Mouse (Mus musculus) forebrain, embryonic 14.5 days (tissue): Measurements from ENCODE around the gene Rsph14. TPM values are rescaled to one million over a fixed set of nuclear protein-coding genes. Genes with fewer than 3 reads are reported as not detected.
A peak's percentile ranks its signal among the peaks of the same experiment; 100 is the strongest.

Experiments used
- ATAC-seq: fragments of 200-750 bp; cut with Nextera tagmentation; 2 replicates; pipeline ENCODE4 v1.8.0; 2017; ENCODE audit warnings: mild to moderate bottlenecking, moderate library complexity
- DNase-seq: peaks from one replicate; pipeline ENCODE4 v3.0.0-alpha.2; 2015; ENCODE audit warnings: low spot score
- H3K27ac ChIP-seq: fragments of 300-500 bp; sonication (generic); 2 replicates; pipeline ENCODE4 v1.5.1; 2014; ENCODE audit warnings: low read depth, mild to moderate bottlenecking, control low read depth, low read length, moderate library complexity
- H3K27me3 ChIP-seq: fragments of 300-500 bp; sonication (generic); replicated peaks from 2 replicates; pipeline ENCODE4 v1.6.1; 2014; ENCODE audit warnings: low read length, control low read depth, mixed read lengths; ENCODE audit not compliant: control insufficient read depth, insufficient read depth
- H3K36me3 ChIP-seq: fragments of 300-500 bp; sonication (generic); 2 replicates; pipeline ENCODE4 v1.6.1; 2014; ENCODE audit warnings: low read length, control low read depth; ENCODE audit not compliant: control insufficient read depth, insufficient read depth
- H3K4me1 ChIP-seq: fragments of 300-500 bp; sonication (generic); 2 replicates; pipeline ENCODE4 v1.6.1; 2014; ENCODE audit warnings: antibody characterized with exemption, low read length, control low read depth; ENCODE audit not compliant: control insufficient read depth, insufficient read depth
- H3K4me2 ChIP-seq: fragments of 300-500 bp; sonication (generic); 2 replicates; pipeline ENCODE4 v1.6.1; 2014; ENCODE audit warnings: mild to moderate bottlenecking, control low read depth, low read length
- H3K4me3 ChIP-seq: fragments of 300-500 bp; sonication (generic); 2 replicates; pipeline ENCODE4 v1.5.1; 2014; ENCODE audit warnings: low read depth, low read length, control low read depth
- H3K9ac ChIP-seq: fragments of 300-500 bp; sonication (generic); 2 replicates; pipeline ENCODE4 v1.6.1; 2014; ENCODE audit warnings: mild to moderate bottlenecking, low read length, control low read depth, moderate library complexity
- H3K9me3 ChIP-seq: fragments of 300-500 bp; sonication (generic); replicated peaks from 2 replicates; pipeline ENCODE4 v1.6.1; 2016; ENCODE audit warnings: low read length, control low read depth, mixed read lengths; ENCODE audit not compliant: control insufficient read depth
- WGBS: fragments of 180-500 bp; shearing (Covaris S2); extraction: QIAGEN DNeasy Blood & Tissue Kit; methylation state at CpG from one replicate; pipeline ENCODE4 v1.1.7; 2014; 5-methylcytosine and 5-hydroxymethylcytosine counted together
- polyA plus RNA-seq: library from polyadenylated mRNA; unstranded; fragments of >200 nt; fragmentation: Nextera tagmentation; extraction: Ambion mirVana; gene quantifications from 2 replicates; pipeline ENCODE4 v1.2.1, GENCODE M21; 2014

The Rsph14 gene
- polyA plus RNA-seq, 1 experiment from 2014 or later: not detected

DNA sequence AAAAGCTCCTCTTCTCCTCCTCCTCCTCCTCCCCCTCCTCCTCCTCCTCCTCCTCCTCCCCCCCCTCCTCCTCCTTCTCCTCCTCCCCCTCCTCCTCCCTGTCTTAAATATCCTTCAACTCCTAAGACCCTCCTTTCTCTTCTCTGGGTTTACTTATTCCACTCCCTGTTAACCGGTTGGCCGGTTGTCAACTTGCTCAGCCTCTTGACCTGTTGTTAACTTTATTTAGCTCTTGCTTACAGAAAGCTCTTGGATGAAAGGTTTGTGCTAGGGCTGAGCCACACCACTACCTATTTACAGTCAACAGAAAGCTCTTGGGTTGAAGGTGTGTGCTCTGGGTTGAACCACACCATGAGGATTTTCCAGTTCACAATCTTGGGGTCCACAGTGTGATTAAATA, 12.1 kb downstream of the Rsph14 start:
- Histone ChIP-seq H3K27ac (no peak overlapping the region), H3K4me1 (no peaks in the 10 kb centered on the region), H3K4me2 (no peak overlapping the region), H3K27me3 (no peaks in the 10 kb centered on the region), H3K36me3 (peaks cover 3% of the 10 kb centered on the region; the same call in 1 of the 2 replicates), H3K4me3 (no peak overlapping the region), H3K9ac (no peak overlapping the region), H3K9me3 (no peaks in the 10 kb centered on the region)
- no peak for ATAC-seq
- DNase-seq: no peak
- WGBS: 59% methylated on average over 2 of the region's 2 CpGs

DNA sequence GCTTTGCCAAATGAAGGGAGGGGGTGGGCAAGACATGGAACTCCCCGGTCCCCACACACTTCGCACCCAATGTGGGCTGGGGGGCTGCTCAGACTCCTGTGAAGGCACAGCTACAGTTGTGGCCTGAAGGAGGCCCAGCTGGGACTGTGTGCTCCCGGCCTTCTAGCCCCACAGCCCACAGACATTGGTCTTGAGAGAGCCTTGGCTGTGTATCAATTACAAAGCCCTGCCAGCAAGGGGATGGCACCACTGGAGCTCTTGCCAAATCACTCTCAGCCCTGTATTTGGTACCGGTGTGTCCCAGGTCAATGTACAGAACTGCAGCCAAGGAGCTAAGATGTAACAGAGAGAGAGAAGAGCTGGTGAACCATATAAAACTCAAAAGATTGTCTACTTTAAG, 15.9 kb downstream of the Rsph14 start:
- H3K9ac ChIP-seq: no peak overlapping the region
- no peak overlapping the region for H3K27ac ChIP-seq
- H3K36me3 ChIP-seq: peaks cover 7% of the 10 kb centered on the region; the same call in 1 of the 2 replicates
- ATAC-seq (0 out of 2 replicates have a peak, but pooled peaks have one; percentile 27), DNase-seq (no peak)
- H3K4me3 ChIP-seq: no peak overlapping the region
- no peak overlapping the region for H3K4me2 ChIP-seq
- WGBS: 73% methylated on average over 4 of the region's 4 CpGs
- H3K27me3 ChIP-seq: no peaks in the 10 kb centered on the region
- H3K9me3 ChIP-seq: no peaks in the 10 kb centered on the region
- no peaks in the 10 kb centered on the region for H3K4me1 ChIP-seq

DNA sequence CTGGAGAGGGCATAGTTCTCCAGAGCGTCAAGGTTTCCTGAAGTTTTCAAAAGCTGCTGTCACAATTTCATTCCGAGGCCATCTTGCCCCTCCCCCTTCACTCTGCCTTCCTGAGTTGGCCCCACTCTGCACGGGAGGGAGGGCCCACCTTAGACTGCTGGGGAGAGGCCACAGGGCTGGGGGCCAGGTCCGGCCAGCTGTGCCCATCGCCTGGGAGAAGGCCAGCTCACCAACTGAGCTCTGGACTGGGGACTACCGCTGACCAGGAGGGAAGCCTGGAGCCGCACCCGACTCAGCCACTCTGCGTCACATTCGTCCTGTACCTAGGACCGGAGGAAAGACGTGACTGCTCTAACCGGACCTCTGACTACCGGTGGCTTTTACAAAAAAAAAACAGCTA, 16.9 kb downstream of the Rsph14 start:
- no peak overlapping the region for H3K9ac ChIP-seq
- ATAC-seq (0 out of 2 replicates have a peak, but pooled peaks have one; percentile 16), DNase-seq (no peak)
- peaks cover 7% of the 10 kb centered on the region; the same call in 1 of the 2 replicates for H3K36me3 ChIP-seq
- H3K4me2 ChIP-seq: no peak overlapping the region
- H3K4me1 ChIP-seq: no peaks in the 10 kb centered on the region
- 72% methylated on average over 14 of the region's 14 CpGs for WGBS
- H3K9me3 ChIP-seq: no peaks in the 10 kb centered on the region
- no peak overlapping the region for H3K27ac ChIP-seq
- H3K4me3 ChIP-seq: no peak overlapping the region
- H3K27me3 ChIP-seq: no peaks in the 10 kb centered on the region

GRCm38 (mm10) chr10:75010704-75011103, 21.7 kb downstream of the Rsph14 start:
- ATAC-seq (no peak), DNase-seq (no peak)
- no peaks in the 10 kb centered on the region for H3K9me3 ChIP-seq
- no peaks in the 10 kb centered on the region for H3K27me3 ChIP-seq
- no peak overlapping the region for H3K4me3 ChIP-seq
- no peaks in the 10 kb centered on the region for H3K4me1 ChIP-seq
- H3K9ac ChIP-seq: no peak overlapping the region
- H3K4me2 ChIP-seq: no peak overlapping the region
- WGBS: 89% methylated on average over 15 of the region's 15 CpGs
- peaks cover 7% of the 10 kb centered on the region; the same call in 1 of the 2 replicates for H3K36me3 ChIP-seq
- H3K27ac ChIP-seq: no peak overlapping the region

DNA sequence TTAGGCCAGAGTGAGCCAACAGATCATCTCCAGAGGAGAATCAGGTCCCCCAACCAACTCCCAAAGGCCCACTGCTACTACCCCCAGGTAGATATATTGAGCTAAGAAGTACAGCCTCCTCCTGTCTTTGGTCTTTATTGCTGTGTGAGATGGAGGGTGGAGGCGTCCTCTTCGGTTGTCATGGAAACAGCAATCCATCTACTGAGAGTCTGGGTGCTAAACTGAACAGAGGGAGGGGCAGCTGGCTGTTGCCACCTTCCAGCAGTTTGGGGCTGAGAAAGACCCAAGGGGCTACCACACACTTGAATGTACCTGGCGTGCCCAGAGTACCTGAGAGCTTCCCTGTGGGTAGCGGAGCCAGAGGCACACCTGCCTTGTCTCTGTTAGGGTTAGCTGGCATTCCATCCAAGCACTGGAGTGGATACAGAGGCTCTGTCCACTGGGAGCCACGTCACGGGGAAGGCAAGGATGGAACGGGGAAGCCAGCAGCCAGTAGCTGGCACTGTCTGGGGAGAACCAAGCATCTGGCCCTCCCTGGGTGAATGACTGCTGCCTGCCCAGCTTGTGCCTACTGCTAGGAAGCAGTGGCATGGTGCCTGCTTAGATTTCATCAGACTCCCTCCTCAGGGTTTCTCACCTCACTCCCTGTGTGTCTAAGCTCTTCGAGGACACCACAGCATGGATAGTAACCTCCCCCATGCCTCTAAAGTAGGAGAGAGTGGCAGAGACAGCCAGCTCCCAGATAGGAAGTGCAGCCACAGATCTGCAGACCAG, 25.3 kb downstream of the Rsph14 start:
- H3K9me3 ChIP-seq: no peaks in the 10 kb centered on the region
- WGBS: 62% methylated on average over 8 of the region's 8 CpGs
- no peak overlapping the region for H3K9ac ChIP-seq
- no peaks in the 10 kb centered on the region for H3K4me1 ChIP-seq
- no peak overlapping the region for H3K27ac ChIP-seq
- no peaks in the 10 kb centered on the region for H3K36me3 ChIP-seq
- no peaks in the 10 kb centered on the region for H3K27me3 ChIP-seq
- H3K4me3 ChIP-seq: no peak overlapping the region
- DNase-seq (peak; percentile 43), ATAC-seq (no peak; the same call in 1 of the 2 replicates)
- H3K4me2 ChIP-seq: no peak overlapping the region

DNA sequence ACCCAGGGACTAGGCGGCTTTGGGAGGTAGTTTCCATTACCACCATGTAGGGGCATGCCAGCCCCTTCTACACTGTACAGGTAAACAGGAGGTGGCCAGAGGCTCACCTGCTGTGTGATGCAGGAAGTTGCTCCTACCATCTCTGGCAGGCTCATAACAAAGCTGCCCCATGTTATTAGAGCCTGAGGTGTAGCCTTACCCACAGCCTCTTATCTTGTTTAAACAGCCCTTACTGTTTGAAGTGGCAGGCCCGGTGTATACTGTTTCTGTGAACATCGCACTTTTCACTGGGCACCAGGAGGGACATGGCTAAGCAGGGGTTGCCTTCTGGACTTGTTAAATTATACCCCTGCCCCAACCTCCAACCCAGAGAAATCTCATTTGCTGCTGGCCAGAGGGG, 28.3 kb downstream of the Rsph14 start:
- no peak for DNase-seq
- Histone ChIP-seq H3K27me3 (no peaks in the 10 kb centered on the region), H3K27ac (no peak overlapping the region), H3K36me3 (no peaks in the 10 kb centered on the region), H3K4me3 (no peak overlapping the region), H3K4me2 (no peak overlapping the region), H3K4me1 (peaks cover 8% of the 10 kb centered on the region), H3K9me3 (no peaks in the 10 kb centered on the region), H3K9ac (no peak overlapping the region)
- WGBS: 95% methylated on average over 3 of the region's 3 CpGs
- ATAC-seq: no peak

- no peak for ATAC-seq
- no peak overlapping the region for H3K4me2 ChIP-seq
- no peak overlapping the region for H3K27ac ChIP-seq
- WGBS: 92% methylated on average over 8 of the region's 8 CpGs
- DNase-seq: no peak
- H3K9ac ChIP-seq: no peak overlapping the region
- H3K9me3 ChIP-seq: no peaks in the 10 kb centered on the region
- H3K36me3 ChIP-seq: no peaks in the 10 kb centered on the region
- H3K27me3 ChIP-seq: no peaks in the 10 kb centered on the region
- no peak overlapping the region for H3K4me3 ChIP-seq
- H3K4me1 ChIP-seq: peaks cover 8% of the 10 kb centered on the region
Observed at GRCm38 (mm10) chr10:75001391-75001790, 31.0 kb downstream of the Rsph14 start.

- peak overlapping the region; percentile 33 for H3K9ac ChIP-seq
Observed at GRCm38 (mm10) chr10:74995377-74995776, 37.0 kb downstream of the Rsph14 start.

GRCm38 (mm10) chr10:74994863-74995262, 37.5 kb downstream of the Rsph14 start:
- 13% methylated on average over 5 of the region's 5 CpGs for WGBS
- H3K4me2 ChIP-seq: peak overlapping the region; percentile 47; the same call in 1 of the 2 replicates
- peaks cover 16% of the 10 kb centered on the region for H3K36me3 ChIP-seq
- H3K27me3 ChIP-seq: no peaks in the 10 kb centered on the region
- ATAC-seq (peak; percentile 27; the same call in 1 of the 2 replicates), DNase-seq (peak; percentile 23)
- no peak overlapping the region for H3K27ac ChIP-seq
- no peak overlapping the region for H3K4me3 ChIP-seq
- no peak overlapping the region for H3K9ac ChIP-seq
- peaks cover 12% of the 10 kb centered on the region for H3K4me1 ChIP-seq
- H3K9me3 ChIP-seq: no peaks in the 10 kb centered on the region

More at GRCm38 (mm10) chr10:74995377-74995776, 37.0 kb downstream of the Rsph14 start:
- Histone ChIP-seq H3K4me1 (peaks cover 17% of the 10 kb centered on the region), H3K27ac (0 out of 2 replicates have a peak overlapping the region, but pooled peaks have one; percentile 17), H3K4me2 (peak overlapping the region; percentile 47), H3K9me3 (no peaks in the 10 kb centered on the region), H3K36me3 (peaks cover 16% of the 10 kb centered on the region), H3K4me3 (no peak overlapping the region), H3K27me3 (no peaks in the 10 kb centered on the region)
- ATAC-seq: peak; percentile 65
- 0% methylated on average over 17 of the region's 17 CpGs for WGBS
- DNase-seq: peak; percentile 66
